Mouse (Mus musculus) heart, embryonic 14.5 days (tissue): ENCODE data around the gene Repin1. TPM values are rescaled to one million over a fixed set of nuclear protein-coding genes. Genes with fewer than 3 reads are reported as not detected.

Experiments
- ATAC-seq: fragments of 200-750 bp; cut with Nextera tagmentation; 2 replicates; pipeline ENCODE4 v1.8.0; 2017; ENCODE audit warnings: low read depth, moderate TSS enrichment; ENCODE audit not compliant: insufficient number of reproducible peaks, insufficient read depth, low FRiP score
- H3K27ac ChIP-seq, 2 experiments: fragments of 200-500 bp in 1 of 2; fragments of 300-500 bp in 1 of 2; sonication (generic) in 1 of 2; replicated peaks in 1 of 2; 2 replicates each; pipeline ENCODE4 v1.5.1; 2012 to 2014; ENCODE audit warnings: low read depth in 2 of 2, low read length in 2 of 2, control low read depth in 1 of 2, mild to moderate bottlenecking in 1 of 2, mixed read lengths in 1 of 2; ENCODE audit not compliant: control insufficient read depth in 1 of 2, insufficient read depth in 1 of 2
- H3K27me3 ChIP-seq: fragments of 300-500 bp; sonication (generic); 2 replicates; pipeline ENCODE4 v1.6.1; 2014; ENCODE audit warnings: mild to moderate bottlenecking, low read length, control low read depth; ENCODE audit not compliant: control insufficient read depth, insufficient read depth
- H3K36me3 ChIP-seq: fragments of 300-500 bp; sonication (generic); 2 replicates; pipeline ENCODE4 v1.6.1; 2014; ENCODE audit warnings: mild to moderate bottlenecking, control low read depth, low read length, mixed read lengths; ENCODE audit not compliant: control insufficient read depth, insufficient read depth
- H3K4me1 ChIP-seq, 2 experiments: fragments of 200-500 bp in 1 of 2; fragments of 300-500 bp in 1 of 2; sonication (generic) in 1 of 2; 2 replicates each; pipeline ENCODE4 v1.6.1; 2012 to 2014; ENCODE audit warnings: low read length in 2 of 2, control low read depth in 1 of 2, mixed read lengths in 1 of 2; ENCODE audit not compliant: control insufficient read depth in 2 of 2, insufficient read depth in 2 of 2
- H3K4me2 ChIP-seq: fragments of 300-500 bp; sonication (generic); 2 replicates; pipeline ENCODE4 v1.6.1; 2014; ENCODE audit warnings: mild to moderate bottlenecking, low read length
- H3K4me3 ChIP-seq, 2 experiments: fragments of 200-500 bp in 1 of 2; fragments of 300-500 bp in 1 of 2; sonication (generic) in 1 of 2; 2 replicates each; pipeline ENCODE4 v1.5.1; 2012 to 2014; ENCODE audit warnings: low read length in 2 of 2, mild to moderate bottlenecking in 2 of 2, control low read depth in 1 of 2, low read depth in 1 of 2, moderate library complexity in 1 of 2; ENCODE audit not compliant: control insufficient read depth in 1 of 2, insufficient read depth in 1 of 2
- H3K9ac ChIP-seq: fragments of 300-500 bp; sonication (generic); 2 replicates; pipeline ENCODE4 v1.6.1; 2014; ENCODE audit warnings: mild to moderate bottlenecking, low read length
- H3K9me3 ChIP-seq: fragments of 300-500 bp; sonication (generic); 2 replicates; pipeline ENCODE4 v1.6.1; 2016; ENCODE audit warnings: low read length, control low read depth; ENCODE audit not compliant: control insufficient read depth
- WGBS: fragments of 180-500 bp; shearing (Covaris S2); extraction: QIAGEN DNeasy Blood & Tissue Kit; methylation state at CpG from one replicate; pipeline ENCODE4 v1.1.7; 2014; 5-methylcytosine and 5-hydroxymethylcytosine counted together
- polyA plus RNA-seq: library from polyadenylated mRNA; unstranded; fragments of >200 nt; fragmentation: Nextera tagmentation; extraction: Ambion mirVana; gene quantifications from 2 replicates; pipeline ENCODE4 v1.2.1, GENCODE M21; 2014

The Repin1 gene
- polyA plus RNA-seq, 1 experiment from 2014 or later: 25.4 TPM

DNA sequence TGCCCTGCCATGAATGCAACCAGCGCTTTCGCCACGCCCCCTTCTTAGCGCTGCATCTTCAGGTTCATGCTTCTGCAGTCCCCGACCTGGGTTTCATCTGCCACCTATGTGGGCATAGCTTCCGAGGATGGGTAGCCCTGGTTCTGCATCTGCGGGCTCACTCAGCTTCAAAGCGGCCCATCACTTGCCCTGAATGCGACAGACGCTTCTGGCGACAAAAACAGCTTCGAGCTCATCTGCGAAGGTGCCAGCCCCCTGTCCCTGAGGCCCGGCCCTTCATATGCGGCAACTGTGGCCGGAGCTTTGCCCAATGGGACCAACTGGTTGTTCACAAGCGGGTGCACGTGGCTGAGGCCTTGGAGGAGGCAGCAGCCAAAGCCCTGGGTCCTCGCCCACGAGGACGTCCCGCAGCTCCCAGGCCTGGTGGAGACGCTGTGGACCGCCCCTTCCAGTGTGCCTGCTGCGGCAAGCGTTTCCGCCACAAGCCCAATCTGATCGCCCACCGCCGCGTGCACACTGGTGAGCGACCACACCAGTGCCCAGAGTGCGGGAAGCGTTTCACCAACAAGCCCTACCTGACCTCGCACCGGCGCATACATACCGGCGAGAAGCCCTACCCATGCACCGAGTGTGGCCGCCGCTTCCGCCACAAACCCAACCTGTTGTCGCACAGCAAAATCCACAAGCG, 3.0 kb downstream of the Repin1 start:
- H3K4me2 ChIP-seq: no peak overlapping the region
- 93% methylated on average over 44 of the region's 45 CpGs for WGBS
- peaks cover 12 to 19% of the 10 kb centered on the region in 2 experiments for H3K4me1 ChIP-seq
- no peak overlapping the region for H3K27ac ChIP-seq
- H3K27me3 ChIP-seq: no peaks in the 10 kb centered on the region
- H3K9ac ChIP-seq: no peak overlapping the region
- H3K36me3 ChIP-seq: peaks cover 54% of the 10 kb centered on the region
- H3K9me3 ChIP-seq: peaks cover 20% of the 10 kb centered on the region
- no peak for ATAC-seq
- no peak overlapping the region for H3K4me3 ChIP-seq

- H3K4me3 ChIP-seq: no peak overlapping the region
- no peak overlapping the region for H3K9ac ChIP-seq
- ATAC-seq: no peak
- H3K4me1 ChIP-seq: peaks cover 12 to 19% of the 10 kb centered on the region in 2 experiments
- peaks cover 20% of the 10 kb centered on the region for H3K9me3 ChIP-seq
- no peak overlapping the region for H3K4me2 ChIP-seq
- 95% methylated on average over 27 of the region's 27 CpGs for WGBS
- peaks cover 54% of the 10 kb centered on the region for H3K36me3 ChIP-seq
- no peaks in the 10 kb centered on the region for H3K27me3 ChIP-seq
- H3K27ac ChIP-seq: no peak overlapping the region
Measured at GRCm38 (mm10) chr6:48597233-48597625, 3.5 kb downstream of the Repin1 start.

DNA sequence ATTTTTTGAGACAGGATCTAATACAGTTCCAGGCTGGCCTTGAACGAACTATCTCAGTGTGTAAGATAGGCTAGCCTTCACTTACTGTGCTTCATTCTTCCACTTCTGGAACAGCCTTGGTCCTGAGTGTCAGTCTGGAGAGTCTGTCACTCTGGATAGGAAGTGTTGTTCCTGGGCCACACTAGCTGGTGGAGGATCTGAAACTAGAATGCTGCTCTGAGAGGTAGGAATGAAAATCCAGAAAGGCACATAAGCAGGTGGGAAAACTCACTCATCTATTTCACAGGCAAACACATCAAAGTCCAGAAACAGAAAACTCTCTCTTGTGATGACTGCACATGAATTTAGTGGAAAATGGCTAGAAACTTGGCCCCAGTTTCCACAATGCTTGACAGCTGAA, 6.9 kb downstream of the Repin1 start:
- H3K4me1 ChIP-seq: peaks cover 0 to 11% of the 10 kb centered on the region in 2 experiments; a peak in 1 of 4 replicates
- H3K4me2 ChIP-seq: no peak overlapping the region
- H3K27me3 ChIP-seq: no peaks in the 10 kb centered on the region
- 83% methylated on average over 1 of the region's 1 CpGs for WGBS
- no peak for ATAC-seq
- no peak overlapping the region for H3K27ac ChIP-seq
- H3K9me3 ChIP-seq: peaks cover 20% of the 10 kb centered on the region
- no peak overlapping the region for H3K9ac ChIP-seq
- peaks cover 50% of the 10 kb centered on the region for H3K36me3 ChIP-seq
- no peak overlapping the region for H3K4me3 ChIP-seq

DNA sequence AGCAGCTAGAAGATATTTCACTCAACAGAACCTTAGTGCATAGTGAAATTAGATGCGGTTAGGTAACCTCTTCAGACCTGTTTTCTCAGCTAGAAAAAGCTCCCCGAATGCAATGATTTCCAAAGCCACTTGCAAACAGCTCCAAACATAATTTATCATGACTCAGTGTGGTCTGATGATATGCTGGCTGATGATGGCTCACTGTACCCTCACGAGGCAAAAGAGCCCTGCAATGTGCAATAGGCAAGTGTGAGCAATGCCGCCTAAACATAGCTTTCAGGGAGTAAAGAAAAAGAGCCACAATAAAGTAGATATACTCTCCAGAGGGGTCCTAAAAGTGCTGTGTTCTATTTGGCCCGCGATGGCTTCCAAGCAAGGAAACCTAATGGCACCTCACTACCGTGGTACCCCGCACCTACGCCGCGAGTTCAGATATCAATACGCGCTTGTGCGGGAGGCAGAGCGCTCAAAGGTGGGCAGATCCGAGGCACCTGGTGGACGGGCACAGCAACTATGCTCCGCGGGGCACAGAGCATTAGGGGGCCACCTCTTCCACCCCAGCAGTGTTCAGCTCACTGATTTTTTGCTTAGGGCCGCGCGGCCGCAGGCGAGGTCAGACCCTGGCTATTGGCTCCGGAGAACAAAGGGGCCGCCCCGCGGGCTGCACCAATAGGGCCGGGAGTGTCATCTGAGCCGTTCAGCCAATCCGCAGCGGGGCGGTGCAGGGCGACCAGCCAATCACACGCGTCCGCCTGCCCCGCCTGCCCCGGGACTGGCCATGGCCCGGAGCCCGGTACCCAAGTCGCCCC, 7.8 kb downstream of the Repin1 start, which contains the start of gene Zfp775:
Gene Zfp775 (plus strand): TSS at position 793 of the 809 bp plus-strand sequence.
- peak within 1 kb of the TSS; percentile 80 to 84 for H3K27ac ChIP-seq
- peak within 1 kb of the TSS; percentile 88 for H3K9ac ChIP-seq
- H3K9me3 ChIP-seq: peaks cover 16% of the 10 kb centered on the region
- peaks cover 42% of the 10 kb centered on the region for H3K36me3 ChIP-seq
- peak within 1 kb of the TSS; percentile 92 for H3K4me2 ChIP-seq
- peak within 1 kb of the TSS; percentile 80 to 81 for H3K4me3 ChIP-seq
- 5% methylated on average over 42 of the region's 42 CpGs for WGBS
- no peaks in the 10 kb centered on the region for H3K27me3 ChIP-seq
- peaks cover 0 to 11% of the 10 kb centered on the region in 2 experiments; a peak in 1 of 4 replicates for H3K4me1 ChIP-seq
- peak; percentile 99 for ATAC-seq

DNA sequence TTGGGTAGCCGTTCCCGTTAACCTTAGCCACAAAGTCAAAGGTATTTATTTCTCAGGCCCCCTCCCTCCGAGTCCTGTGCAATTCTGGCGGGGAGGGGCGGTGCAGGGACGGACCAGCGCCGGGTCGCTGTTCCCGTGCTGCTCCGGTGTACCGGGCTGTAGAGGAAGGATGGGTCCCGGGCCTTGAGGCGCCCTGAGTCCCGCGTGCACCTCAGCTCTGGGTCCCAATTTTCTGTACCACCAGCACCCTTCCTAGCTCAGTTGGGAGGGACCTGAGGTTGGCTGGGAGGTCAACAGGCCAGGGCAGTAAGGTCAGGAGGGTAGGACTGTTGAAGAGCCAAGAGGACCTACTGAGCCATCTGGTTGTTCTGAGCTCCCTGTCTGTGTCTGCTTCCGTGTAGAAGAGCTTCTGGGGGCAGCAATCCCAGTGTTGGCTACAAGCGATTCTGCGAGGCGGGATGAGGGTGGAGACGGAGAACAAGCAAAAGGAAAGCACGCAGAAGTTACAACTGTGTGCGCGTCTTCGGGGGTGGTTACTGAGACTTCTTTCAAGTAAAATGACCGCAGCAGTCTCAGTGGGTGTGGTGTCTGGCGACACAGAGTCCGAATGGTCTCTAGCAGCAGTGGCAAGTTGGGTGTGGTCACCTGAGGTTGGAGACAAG, 8.5 kb downstream of the Repin1 start:
- H3K9me3 ChIP-seq: peaks cover 9% of the 10 kb centered on the region
- H3K4me3 ChIP-seq: peak overlapping the region; percentile 80 to 81
- H3K4me1 ChIP-seq: peaks cover 0 to 11% of the 10 kb centered on the region in 2 experiments; a peak in 1 of 4 replicates
- peaks cover 34% of the 10 kb centered on the region for H3K36me3 ChIP-seq
- H3K4me2 ChIP-seq: peak overlapping the region; percentile 92
- H3K9ac ChIP-seq: peak overlapping the region; percentile 88
- peak overlapping the region; percentile 49 to 84 for H3K27ac ChIP-seq
- peak; percentile 64 for ATAC-seq
- no peaks in the 10 kb centered on the region for H3K27me3 ChIP-seq
- WGBS: 1% methylated on average over 27 of the region's 28 CpGs

- Histone ChIP-seq H3K9ac (no peak overlapping the region), H3K27me3 (no peaks in the 10 kb centered on the region), H3K27ac (no peak overlapping the region), H3K36me3 (no peaks in the 10 kb centered on the region), H3K4me1 (peaks cover 0 to 7% of the 10 kb centered on the region in 2 experiments; a peak in 1 of 4 replicates), H3K9me3 (no peaks in the 10 kb centered on the region), H3K4me3 (no peak overlapping the region), H3K4me2 (no peak overlapping the region)
- WGBS: 75% methylated on average over 2 of the region's 2 CpGs
- no peak for ATAC-seq
Measured at GRCm38 (mm10) chr6:48608124-48608523, 14.4 kb downstream of the Repin1 start.

DNA sequence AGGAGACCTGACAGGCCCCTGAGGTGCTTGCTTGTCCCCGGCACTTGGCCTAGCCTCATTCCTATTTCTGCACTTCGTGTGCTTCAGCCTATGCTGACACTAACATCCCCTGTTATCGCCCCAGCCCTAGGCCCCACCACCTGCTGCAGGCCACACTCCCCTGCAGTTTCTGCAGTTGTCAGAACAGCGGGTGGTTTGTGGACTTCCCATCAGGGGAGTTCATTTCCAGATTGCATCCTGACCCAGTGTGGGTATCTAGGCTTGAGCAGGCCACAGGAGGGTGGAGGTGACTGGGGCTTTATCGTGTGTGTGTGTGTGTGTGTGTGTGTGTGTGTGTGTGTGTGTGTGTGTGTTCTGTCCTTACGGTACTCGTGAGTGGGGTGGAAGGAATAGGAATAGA, 15.8 kb downstream of the Repin1 start:
- no peak overlapping the region for H3K27ac ChIP-seq
- 36% methylated on average over 7 of the region's 7 CpGs for WGBS
- H3K9ac ChIP-seq: peak overlapping the region; percentile 40; the same call in 1 of the 2 replicates
- H3K4me3 ChIP-seq: no peak overlapping the region
- no peak overlapping the region for H3K4me2 ChIP-seq
- peaks cover 0 to 6% of the 10 kb centered on the region in 2 experiments; a peak in 1 of 4 replicates for H3K4me1 ChIP-seq
- no peaks in the 10 kb centered on the region for H3K9me3 ChIP-seq
- no peaks in the 10 kb centered on the region for H3K27me3 ChIP-seq
- no peak for ATAC-seq
- peaks cover 13% of the 10 kb centered on the region for H3K36me3 ChIP-seq
